In genomic region chr10:3892368-3892767, GRCm38 (mm10) we compare ENCODE assay signal across 12 mouse cellular contexts.
DNase-seq lines count a peak whose midpoint lies in the region; ATAC-seq lines count a peak whose summit lies in the region.
"Had no signal": no experiment of that assay in that cellular context is flagged by ENCODE, and none has a peak within 500 bp of the region (broad histone marks: within the 10 kb centered on the region; RNA-seq: fewer than 3 reads in every experiment).

No protein-coding gene starts in this region.

- H3K4me1 ChIP-seq in heart, embryonic 14.5 days (ENCODE audit: control insufficient read depth in 2 of 2, insufficient read depth in 2 of 2, low read length in 2 of 2), result peaks cover 5 to 7% of the 10 kb centered on the region in 2 experiments; a peak in 3 of 4 replicates
- H3K4me1 ChIP-seq in midbrain, embryonic 11.5 days (ENCODE audit: control insufficient read depth, insufficient read depth, low read length), result peaks cover 32% of the 10 kb centered on the region
- peaks cover 5% of the 10 kb centered on the region; the same call in 1 of the 2 replicates for H3K4me1 ChIP-seq in midbrain, embryonic 16.5 days (ENCODE audit: control insufficient read depth, insufficient read depth, low read length)
- peaks cover 26% of the 10 kb centered on the region for H3K4me1 ChIP-seq in hindbrain, embryonic 12.5 days
- peaks cover 7% of the 10 kb centered on the region; the same call in 1 of the 2 replicates for H3K4me1 ChIP-seq in stomach, embryonic 15.5 days

- no peak for DNase-seq in heart, postnatal 14 days
- DNase-seq in midbrain, embryonic 11.5 days (ENCODE audit: low spot score, missing footprints), result no peak
- DNase-seq in frontal cortex, postnatal 14 days (ENCODE audit: low spot score in 2 of 2), result no peak
- no peak for DNase-seq in yolk sac, embryonic 10.5 days (ENCODE audit: low spot score)
- DNase-seq: cerebellum, adult 11 months; gastrocnemius, postnatal 10 days; kidney, postnatal 4 days had no signal

- 0 out of 2 replicates have a peak overlapping the region, but pooled peaks have one; percentile 11 for H3K9ac ChIP-seq in heart, embryonic 14.5 days (ENCODE audit: low read length)
- H3K9ac ChIP-seq in midbrain, embryonic 11.5 days (ENCODE audit: low read length), result no peak overlapping the region
- no peak overlapping the region for H3K9ac ChIP-seq in midbrain, embryonic 16.5 days (ENCODE audit: low read depth, low read length)
- H3K9ac ChIP-seq in hindbrain, embryonic 12.5 days, result no peak overlapping the region
- H3K9ac ChIP-seq in stomach, embryonic 15.5 days, result no peak overlapping the region

- no peak for ATAC-seq in heart, embryonic 14.5 days (ENCODE audit: insufficient number of reproducible peaks, insufficient read depth, low FRiP score, low read depth)
- ATAC-seq in midbrain, embryonic 11.5 days (ENCODE audit: low FRiP score), result peak; percentile 36
- no peak for ATAC-seq in midbrain, embryonic 16.5 days
- 0 out of 2 replicates have a peak, but pooled peaks have one; percentile 33 for ATAC-seq in hindbrain, embryonic 12.5 days (ENCODE audit: low FRiP score)
- ATAC-seq in stomach, embryonic 15.5 days (ENCODE audit: insufficient read depth, low FRiP score, low read depth), result no peak

- H3K9me3 ChIP-seq in heart, embryonic 14.5 days (ENCODE audit: control insufficient read depth, low read length), result no peaks in the 10 kb centered on the region
- H3K9me3 ChIP-seq in midbrain, embryonic 11.5 days (ENCODE audit: control insufficient read depth, low read length), result no peaks in the 10 kb centered on the region
- no peaks in the 10 kb centered on the region for H3K9me3 ChIP-seq in midbrain, embryonic 16.5 days (replicated peaks; ENCODE audit: control insufficient read depth, low read length, poor library complexity, severe bottlenecking)
- H3K9me3 ChIP-seq in hindbrain, embryonic 12.5 days (replicated peaks), result no peaks in the 10 kb centered on the region
- no peaks in the 10 kb centered on the region for H3K9me3 ChIP-seq in stomach, embryonic 15.5 days

- no peaks in the 10 kb centered on the region for H3K27me3 ChIP-seq in heart, embryonic 14.5 days (ENCODE audit: control insufficient read depth, insufficient read depth, low read length)
- no peaks in the 10 kb centered on the region for H3K27me3 ChIP-seq in midbrain, embryonic 11.5 days (ENCODE audit: control insufficient read depth, insufficient read depth, low read length)
- H3K27me3 ChIP-seq in midbrain, embryonic 16.5 days (ENCODE audit: control insufficient read depth, insufficient read depth, low read depth, low read length), result no peaks in the 10 kb centered on the region
- no peaks in the 10 kb centered on the region for H3K27me3 ChIP-seq in hindbrain, embryonic 12.5 days
- no peaks in the 10 kb centered on the region for H3K27me3 ChIP-seq in stomach, embryonic 15.5 days (replicated peaks)
- H3K27me3 ChIP-seq: CH12.LX had no signal

- peak overlapping the region; percentile 65 to 69; a peak in 3 of 4 replicates for H3K27ac ChIP-seq in heart, embryonic 14.5 days (replicated peaks in 1 of 2; ENCODE audit: control insufficient read depth in 1 of 2, insufficient read depth in 1 of 2, low read depth in 2 of 2, low read length in 2 of 2)
- peak overlapping the region; percentile 66 for H3K27ac ChIP-seq in midbrain, embryonic 11.5 days (ENCODE audit: low read depth, low read length)
- H3K27ac ChIP-seq in midbrain, embryonic 16.5 days (ENCODE audit: low read length), result no peak overlapping the region; the same call in 1 of the 2 replicates
- peak overlapping the region; percentile 62; the same call in 1 of the 2 replicates for H3K27ac ChIP-seq in hindbrain, embryonic 12.5 days
- peak overlapping the region; percentile 54 for H3K27ac ChIP-seq in stomach, embryonic 15.5 days

- H3K36me3 ChIP-seq in heart, embryonic 14.5 days (ENCODE audit: control insufficient read depth, insufficient read depth, low read length), result no peaks in the 10 kb centered on the region
- no peaks in the 10 kb centered on the region for H3K36me3 ChIP-seq in midbrain, embryonic 11.5 days (ENCODE audit: control insufficient read depth, insufficient read depth, low read length)
- no peaks in the 10 kb centered on the region for H3K36me3 ChIP-seq in midbrain, embryonic 16.5 days (ENCODE audit: control insufficient read depth, insufficient read depth, low read length)
- H3K36me3 ChIP-seq in hindbrain, embryonic 12.5 days, result no peaks in the 10 kb centered on the region
- no peaks in the 10 kb centered on the region for H3K36me3 ChIP-seq in stomach, embryonic 15.5 days

- no peak overlapping the region for H3K4me2 ChIP-seq in heart, embryonic 14.5 days (ENCODE audit: low read length)
- no peak overlapping the region for H3K4me2 ChIP-seq in midbrain, embryonic 11.5 days
- no peak overlapping the region for H3K4me2 ChIP-seq in midbrain, embryonic 16.5 days (ENCODE audit: low read length)
- H3K4me2 ChIP-seq in hindbrain, embryonic 12.5 days (replicated peaks), result no peak overlapping the region
- H3K4me2 ChIP-seq in stomach, embryonic 15.5 days, result no peak overlapping the region

- intact Hi-C loops in heart, postnatal 14 days (cut with DNase I), result no loop called here

- no peak overlapping the region for H3K4me3 ChIP-seq in heart, embryonic 14.5 days (ENCODE audit: control insufficient read depth in 1 of 2, insufficient read depth in 1 of 2, low read depth in 1 of 2, low read length in 2 of 2)
- H3K4me3 ChIP-seq in midbrain, embryonic 11.5 days (ENCODE audit: low read depth, low read length), result no peak overlapping the region
- no peak overlapping the region for H3K4me3 ChIP-seq in midbrain, embryonic 16.5 days (ENCODE audit: low read depth, low read length)
- no peak overlapping the region for H3K4me3 ChIP-seq in hindbrain, embryonic 12.5 days
- no peak overlapping the region for H3K4me3 ChIP-seq in stomach, embryonic 15.5 days (replicated peaks)

- 69% methylated on average over 3 of the region's 3 CpGs for WGBS in heart, embryonic 14.5 days
- WGBS in midbrain, embryonic 11.5 days, result 44% methylated on average over 3 of the region's 3 CpGs
- 40% methylated on average over 3 of the region's 3 CpGs for WGBS in midbrain, embryonic 16.5 days
- whole genome bisulfite sequencing in hindbrain, embryonic 12.5 days, result 50% methylated on average over 3 of the region's 3 CpGs
- 54% methylated on average over 3 of the region's 3 CpGs for WGBS in stomach, embryonic 15.5 days

Comparison
In these comparisons a context has a peak if more than half of its experiments do, and no peak if none do; other contexts are left out.
1. ATAC-seq: peak in midbrain, embryonic 11.5 days (single experiment) and hindbrain, embryonic 12.5 days (single experiment); none in heart, embryonic 14.5 days (single experiment), midbrain, embryonic 16.5 days (single experiment) and stomach, embryonic 15.5 days (single experiment).